Mouse (Mus musculus) bone marrow, adult 2 months (tissue): ENCODE measurements around the gene Eif5.

ENCODE experiments used
- CTCF ChIP-seq: fragments of 200-500 bp; IDR thresholded peaks from 2 replicates; pipeline ENCODE4 v1.5.1; 2011; ENCODE audit warnings: low read length, control low read depth; ENCODE audit not compliant: control insufficient read depth, insufficient read depth
- POLR2A ChIP-seq: fragments of 200-500 bp; IDR thresholded peaks from 2 replicates; pipeline ENCODE4 v1.6.1; 2011; ENCODE audit warnings: low read depth, mild to moderate bottlenecking, control low read depth, low read length, borderline replicate concordance; ENCODE audit not compliant: control insufficient read depth

- TF ChIP-seq CTCF (no peak), POLR2A (no peak)
These were observed 48.5 kb upstream of the Eif5 start for GRCm38 (mm10) chr12:111489261-111489865.
